Mouse (Mus musculus) naive thymus-derived CD4-positive, alpha-beta T cell, adult 2 months (primary cell): ENCODE data around the gene Lamb1.

Experiments
- DNase-seq: peaks from one replicate; pipeline ENCODE4 v3.0.0-alpha.2; 2011; ENCODE audit warnings: low read depth

Lamb1 gene

GRCm38 (mm10) chr12:31283617-31284136, 18.6 kb downstream of the Lamb1 start:
- DNase-seq: no peak

- DNase-seq: no peak
These were observed 24.0 kb downstream of the Lamb1 start for GRCm38 (mm10) chr12:31289046-31289445.

DNA sequence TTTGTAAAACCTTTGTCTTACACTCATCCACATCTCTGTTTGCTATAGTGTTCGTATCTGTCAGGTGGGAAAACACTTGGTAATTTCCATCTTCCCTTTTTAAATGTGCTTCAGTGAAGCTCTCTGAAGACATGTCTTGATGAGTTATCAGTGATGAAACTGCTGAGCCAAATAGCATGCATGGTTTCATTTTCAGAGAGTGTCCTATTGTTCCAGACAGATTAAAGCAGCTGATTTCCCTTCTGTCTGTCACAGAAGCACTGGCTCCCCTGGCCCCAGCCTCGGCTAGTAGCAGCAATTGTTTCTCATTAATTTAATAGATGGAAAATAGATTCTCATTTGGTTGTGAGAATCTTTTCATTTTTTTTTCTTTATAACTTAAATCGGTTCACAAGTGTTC, 25.9 kb downstream of the Lamb1 start:
- DNase-seq: no peak

DNA sequence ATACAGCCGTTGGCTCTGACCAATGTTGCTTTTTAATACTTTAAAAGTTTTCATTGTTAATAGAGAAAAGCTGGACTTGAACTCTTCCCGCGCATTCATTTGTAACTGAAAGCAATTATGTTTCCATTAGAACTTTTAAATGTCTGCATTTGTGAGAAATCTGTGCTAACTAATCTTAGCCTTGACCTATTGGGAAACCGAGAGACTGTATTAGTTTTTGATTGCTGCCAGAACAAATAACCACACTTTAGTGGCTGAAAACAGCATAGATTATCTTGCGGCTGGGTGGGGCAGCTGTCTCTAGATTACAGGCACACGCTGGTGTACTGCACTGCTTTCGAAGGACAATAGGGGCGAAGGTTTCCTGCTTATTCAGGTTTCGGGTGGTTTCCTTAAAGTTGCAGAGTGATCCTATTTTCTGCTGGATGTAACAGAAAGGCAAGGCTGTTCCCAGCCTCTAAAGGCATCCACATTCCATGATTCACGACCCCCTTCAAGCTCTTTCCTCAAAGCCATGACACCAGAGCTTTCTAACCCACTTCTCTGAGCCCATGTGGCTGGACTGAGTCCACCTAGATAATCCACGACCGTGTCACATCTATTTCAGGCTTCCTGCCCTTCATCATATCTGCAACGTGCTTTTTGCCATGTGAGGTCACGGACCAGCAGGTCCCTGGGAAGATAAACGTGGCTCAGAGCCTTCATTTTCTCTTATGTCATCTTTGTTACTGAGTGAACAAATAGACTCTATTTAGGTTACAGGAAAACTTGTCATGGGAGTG, 28.5 kb downstream of the Lamb1 start:
- DNase-seq: no peak

DNA sequence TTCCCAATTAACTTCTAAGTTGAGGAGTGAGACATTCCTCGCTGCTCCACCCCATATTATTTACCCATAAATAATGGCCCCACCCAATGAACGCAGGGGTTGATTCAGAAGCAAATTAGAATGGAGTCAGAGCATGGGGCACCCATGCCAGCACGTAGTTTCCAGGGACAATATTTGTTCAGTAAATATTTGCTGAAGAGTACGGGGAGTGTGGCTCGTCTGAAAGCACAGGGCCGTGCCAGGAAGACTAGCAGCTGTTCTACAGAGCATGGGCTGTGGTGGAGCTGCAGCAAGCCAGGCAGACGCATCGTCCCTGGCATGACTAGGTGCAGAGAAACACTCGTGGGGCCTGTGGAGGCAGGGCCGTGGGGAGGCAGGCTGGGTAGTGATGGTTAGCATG, 29.5 kb downstream of the Lamb1 start:
- DNase-seq: no peak

DNA sequence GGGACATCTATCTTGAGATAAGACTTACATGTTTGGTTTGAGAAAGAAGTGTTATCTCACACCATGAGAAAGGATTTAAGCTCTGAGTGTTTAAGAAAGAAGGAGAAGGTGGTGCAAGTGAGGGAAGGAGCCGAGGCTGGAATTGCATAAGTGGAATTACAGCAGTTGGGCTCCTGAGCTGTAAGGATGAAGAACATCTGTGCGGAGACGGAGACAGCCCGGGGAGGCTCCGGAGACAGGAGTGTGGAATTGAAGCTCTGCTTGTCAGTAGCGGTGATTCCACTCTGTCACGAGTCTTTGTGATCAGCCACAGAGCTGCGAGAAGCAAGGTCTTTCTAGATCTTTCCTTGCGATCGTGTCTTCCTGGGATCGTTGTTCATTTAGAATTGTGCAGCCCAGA, 30.0 kb downstream of the Lamb1 start:
- DNase-seq: no peak

DNA sequence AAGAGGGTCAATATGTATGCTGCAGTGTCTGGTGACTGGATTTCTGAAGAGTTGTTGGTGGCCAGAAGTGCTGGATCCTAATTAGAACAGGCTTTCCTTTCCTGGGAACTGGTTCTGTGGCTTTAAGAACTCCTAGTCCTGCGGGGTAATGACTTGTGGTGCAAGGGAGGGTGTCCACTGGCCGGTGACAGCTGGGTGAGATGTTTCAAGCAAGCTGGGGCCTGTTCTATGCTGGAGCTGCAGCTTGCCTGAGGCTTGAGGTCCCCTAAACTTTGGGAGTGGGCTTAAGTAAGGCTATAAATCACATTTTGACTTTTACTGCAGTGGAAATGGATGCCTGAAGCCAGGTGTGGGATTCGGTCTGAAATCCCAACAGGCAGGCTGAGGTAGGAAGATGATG, 30.5 kb downstream of the Lamb1 start:
- no peak for DNase-seq

- no peak for DNase-seq
These were observed 31.1 kb downstream of the Lamb1 start for GRCm38 (mm10) chr12:31296097-31296496.

GRCm38 (mm10) chr12:31298122-31298521, 33.1 kb downstream of the Lamb1 start:
- DNase-seq: no peak

DNA sequence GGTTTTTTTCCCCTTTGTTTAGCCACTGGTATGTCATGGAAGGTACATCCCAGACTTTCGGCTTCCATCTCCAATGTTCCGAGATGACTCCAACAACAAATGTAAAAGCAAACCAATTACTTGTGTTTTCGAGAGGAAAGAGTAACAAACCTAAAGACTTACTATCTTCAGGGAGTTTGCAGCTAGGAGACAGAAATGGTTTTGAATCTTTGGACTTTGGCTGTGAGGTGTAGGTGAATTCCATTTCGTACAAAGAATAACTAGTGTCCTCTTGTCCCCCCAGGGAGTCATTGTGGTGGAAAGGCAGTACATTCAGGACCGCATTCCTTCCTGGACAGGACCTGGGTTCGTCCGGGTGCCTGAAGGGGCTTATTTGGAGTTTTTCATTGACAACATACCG, 33.5 kb downstream of the Lamb1 start:
- no peak for DNase-seq

DNA sequence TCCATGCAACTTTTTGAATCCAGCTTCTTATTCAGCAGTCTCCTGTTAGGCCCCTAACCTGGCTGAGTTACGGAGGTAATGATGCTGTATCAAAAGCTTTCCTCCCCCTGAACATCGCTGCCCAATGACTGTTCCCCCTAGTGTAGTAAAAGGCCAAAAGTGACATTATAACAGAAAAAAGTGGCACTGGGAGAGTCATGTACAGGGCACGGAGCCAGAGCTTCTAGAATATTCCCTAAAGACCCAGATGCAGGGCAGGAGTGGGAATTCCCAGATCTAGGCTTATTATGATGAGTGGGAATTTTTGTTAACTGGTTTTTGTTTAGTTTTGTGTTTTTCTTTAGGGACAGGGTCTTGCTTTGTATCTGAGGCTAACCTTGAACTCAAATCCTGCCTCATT, 34.1 kb downstream of the Lamb1 start:
- no peak for DNase-seq

DNA sequence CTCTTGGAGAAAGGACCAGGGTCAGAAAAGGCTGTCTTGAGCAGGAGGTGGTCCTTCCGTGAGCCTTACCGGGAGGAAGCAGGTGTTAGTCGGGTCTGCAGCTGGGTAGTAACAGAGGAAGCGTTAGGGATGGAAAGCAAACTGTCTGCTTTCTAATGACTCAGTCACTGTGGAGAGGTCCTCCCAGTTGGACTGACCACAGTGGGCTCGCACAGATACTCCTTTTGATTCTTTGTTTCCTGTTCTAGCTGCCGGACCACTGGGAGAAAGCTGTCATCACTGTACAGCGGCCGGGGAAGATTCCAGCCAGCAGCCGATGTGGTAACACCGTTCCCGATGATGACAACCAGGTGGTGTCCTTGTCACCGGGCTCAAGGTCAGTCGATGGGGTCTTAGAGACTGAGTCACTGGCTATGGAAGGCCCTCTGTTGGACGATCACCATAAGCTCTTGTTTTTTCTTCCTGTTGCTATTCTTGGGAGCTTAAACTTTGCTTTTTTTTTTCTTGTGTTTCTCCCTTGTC, 34.7 kb downstream of the Lamb1 start:
- no peak for DNase-seq

DNA sequence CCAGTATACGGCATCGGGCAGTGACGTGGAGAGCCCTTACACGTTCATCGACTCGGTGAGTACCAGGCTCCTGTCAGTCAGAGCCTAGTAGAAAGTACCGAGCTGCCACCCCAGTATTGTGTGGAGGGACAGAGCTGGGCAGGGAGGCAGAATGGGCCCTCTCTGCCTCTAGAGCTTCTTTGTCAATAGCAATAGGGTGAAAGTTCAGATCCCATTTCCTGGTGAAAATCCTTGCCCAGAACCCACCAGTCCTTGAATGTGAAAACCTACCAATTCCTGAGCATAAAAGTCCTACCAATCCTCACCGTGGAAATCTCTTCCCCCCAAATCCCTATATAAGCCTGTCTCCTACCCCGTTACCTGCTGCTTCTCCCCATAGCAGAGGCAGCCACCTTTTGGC, 35.2 kb downstream of the Lamb1 start:
- no peak for DNase-seq

DNA sequence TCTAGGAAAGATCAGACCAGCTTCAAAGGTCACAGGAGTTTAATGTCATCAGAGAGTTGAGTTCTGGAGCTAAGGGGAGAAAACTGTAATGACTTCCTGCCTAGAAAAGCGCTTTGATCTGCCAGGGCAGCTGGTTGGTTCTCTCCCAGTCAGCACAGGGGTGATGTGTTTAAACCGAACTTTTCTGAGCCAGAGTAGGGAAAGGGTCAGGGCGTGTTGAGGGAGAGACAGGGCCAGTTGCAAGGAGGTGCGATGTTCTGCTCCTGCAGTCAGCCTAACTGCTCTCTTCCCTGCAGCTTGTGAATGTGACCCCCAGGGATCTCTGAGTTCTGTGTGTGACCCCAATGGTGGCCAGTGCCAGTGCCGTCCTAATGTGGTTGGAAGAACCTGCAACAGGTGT, 37.2 kb downstream of the Lamb1 start:
- no peak for DNase-seq

DNA sequence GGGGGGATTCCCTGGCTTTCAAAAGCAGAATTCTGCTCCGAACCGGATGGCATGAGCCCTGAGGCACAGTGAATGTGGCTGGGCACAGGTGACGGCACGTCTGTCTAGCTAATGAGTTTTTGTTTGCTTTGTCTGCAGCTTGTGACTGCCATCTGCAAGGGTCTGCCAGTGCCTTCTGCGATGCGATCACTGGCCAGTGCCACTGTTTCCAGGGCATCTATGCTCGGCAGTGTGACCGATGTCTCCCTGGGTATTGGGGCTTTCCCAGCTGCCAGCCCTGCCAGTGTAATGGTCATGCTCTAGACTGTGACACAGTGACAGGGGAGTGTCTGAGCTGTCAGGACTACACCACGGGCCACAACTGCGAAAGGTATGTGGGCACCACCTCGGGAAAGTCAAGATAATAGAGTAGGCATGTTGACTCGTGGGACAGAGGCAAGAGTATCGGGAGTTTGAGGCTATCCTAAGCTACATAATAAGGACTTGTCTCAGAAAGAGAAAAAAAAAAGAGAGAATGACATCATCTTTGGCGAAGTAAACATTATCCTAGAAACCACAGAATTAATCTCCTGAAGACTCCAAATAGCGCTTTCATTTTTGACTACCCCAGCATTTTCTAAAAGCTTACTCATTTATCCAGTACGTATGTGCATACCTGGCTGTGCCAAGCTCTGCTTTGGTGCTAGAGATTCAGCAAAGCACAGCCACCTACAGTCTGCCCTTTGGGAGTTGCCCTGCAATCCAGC, 37.9 kb downstream of the Lamb1 start:
- no peak for DNase-seq

DNA sequence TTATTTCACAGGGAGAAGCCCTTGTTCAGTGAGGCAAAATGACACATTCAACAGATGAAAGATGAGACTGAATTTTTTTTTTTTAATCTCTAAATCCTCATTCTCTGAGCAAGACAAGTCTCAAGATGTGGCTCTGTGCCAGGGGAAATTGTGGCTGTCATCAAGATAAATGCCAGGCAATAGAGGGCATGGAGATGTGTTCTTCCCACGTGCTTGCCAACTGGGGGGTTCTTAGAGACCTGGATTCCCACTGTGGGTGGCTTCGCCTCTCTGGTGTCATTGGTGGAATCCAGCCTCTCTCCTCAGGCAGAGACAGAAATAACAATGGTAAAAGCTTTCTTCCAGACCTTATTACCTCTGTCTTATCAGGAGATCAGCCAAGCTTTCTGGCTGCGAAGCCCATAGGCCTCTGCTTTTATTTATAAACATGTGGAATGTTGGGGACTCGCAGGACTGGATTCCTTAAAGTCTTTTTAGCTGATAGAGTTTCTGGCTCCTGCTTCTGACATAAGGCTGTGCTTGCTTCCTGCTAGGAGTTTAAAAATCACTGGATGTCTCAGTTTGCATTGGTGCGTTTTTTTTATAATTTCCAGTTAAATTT, 41.1 kb downstream of the Lamb1 start:
- DNase-seq: no peak

DNA sequence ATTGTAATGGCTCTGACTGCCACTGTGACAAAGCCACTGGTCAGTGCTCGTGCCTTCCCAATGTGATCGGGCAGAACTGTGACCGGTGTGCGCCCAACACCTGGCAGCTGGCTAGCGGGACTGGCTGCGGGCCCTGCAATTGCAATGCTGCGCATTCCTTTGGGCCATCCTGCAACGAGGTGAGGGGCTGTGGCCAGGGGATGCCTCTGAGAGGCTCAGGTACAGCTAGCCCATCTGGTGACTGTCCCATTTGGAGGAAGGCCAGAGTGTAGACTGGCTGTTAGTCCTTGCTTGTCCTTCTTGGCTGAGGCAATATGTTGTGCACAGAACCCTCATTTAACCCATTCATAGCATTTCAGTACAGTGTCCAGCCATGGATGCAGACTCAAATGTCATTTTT, 42.0 kb downstream of the Lamb1 start:
- no peak for DNase-seq

DNA sequence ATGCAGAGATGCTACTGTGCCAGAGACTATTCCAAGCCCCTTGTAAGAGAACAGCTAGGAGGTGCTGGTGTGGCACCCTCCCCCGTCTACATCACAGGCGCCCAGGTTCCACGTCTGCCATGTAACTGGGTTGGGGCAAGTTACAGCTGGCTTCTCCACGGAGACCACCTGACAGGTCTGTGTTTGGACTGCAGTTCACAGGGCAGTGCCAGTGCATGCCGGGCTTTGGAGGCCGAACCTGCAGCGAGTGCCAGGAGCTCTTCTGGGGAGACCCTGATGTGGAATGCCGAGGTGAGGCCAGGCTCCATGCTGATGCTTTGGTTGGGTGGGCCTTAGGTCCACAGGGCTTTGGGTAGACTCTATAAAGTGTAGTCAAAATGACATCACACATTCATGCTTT, 42.7 kb downstream of the Lamb1 start:
- DNase-seq: no peak

- DNase-seq: no peak
These were observed 45.7 kb downstream of the Lamb1 start for GRCm38 (mm10) chr12:31310687-31311086.

DNA sequence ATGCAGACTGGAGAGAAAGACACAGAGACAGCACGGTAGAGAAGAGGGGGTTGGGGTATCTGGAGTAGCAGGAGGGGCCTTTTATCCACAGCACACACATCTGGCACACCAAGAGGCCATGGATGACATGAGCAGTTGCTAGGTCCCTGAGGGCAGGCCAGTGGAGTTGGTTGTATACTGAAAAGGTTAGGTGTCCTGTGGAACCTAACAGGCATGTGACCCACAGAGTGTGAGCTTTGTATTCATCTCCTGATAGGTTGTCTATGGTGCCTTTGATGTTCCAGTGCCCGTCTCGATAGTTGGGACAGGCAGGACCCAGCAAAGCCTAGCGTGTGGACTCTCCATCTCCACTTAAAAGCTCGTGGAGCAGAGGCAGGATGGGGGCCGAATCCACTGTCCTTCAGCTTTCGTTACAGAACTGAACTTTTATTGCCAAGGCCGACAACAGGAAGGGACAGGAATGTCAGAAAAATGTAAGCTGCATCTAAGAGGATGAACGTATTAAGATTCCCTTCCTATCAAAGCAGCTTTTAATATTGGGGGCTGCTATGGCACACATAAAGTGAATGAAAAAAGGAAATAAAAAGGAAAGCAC, 46.7 kb downstream of the Lamb1 start:
- DNase-seq: no peak

- DNase-seq: no peak
These were observed 47.2 kb downstream of the Lamb1 start for GRCm38 (mm10) chr12:31312281-31312680.

GRCm38 (mm10) chr12:31313136-31313535, 48.1 kb downstream of the Lamb1 start:
- no peak for DNase-seq
